Comparison of ENCODE assay signal across 16 mouse cellular contexts in genomic region chr11:60787595-60787994, GRCm38 (mm10). TPM values are rescaled to one million over a fixed set of nuclear protein-coding genes. Genes with fewer than 3 reads are reported as not detected.
DNase-seq lines count a peak whose midpoint lies in the region; ATAC-seq lines count a peak whose summit lies in the region.
"Had no signal": no experiment of that assay in that cellular context is flagged by ENCODE, and none has a peak within 500 bp of the region (broad histone marks: within the 10 kb centered on the region; RNA-seq: fewer than 3 reads in every experiment).

No protein-coding gene starts in this region.

- no peak overlapping the region for H3K27ac ChIP-seq in limb, embryonic 13.5 days
- H3K27ac ChIP-seq in limb, embryonic 10.5 days = no peak overlapping the region
- H3K27ac ChIP-seq: hindbrain, postnatal 0 days; kidney, postnatal 0 days; midbrain, embryonic 13.5 days had no signal

- no peak overlapping the region for H3K4me3 ChIP-seq in limb, embryonic 13.5 days
- H3K4me3 ChIP-seq in limb, embryonic 10.5 days = no peak overlapping the region
- H3K4me3 ChIP-seq: midbrain, embryonic 13.5 days had no signal

- H3K36me3 ChIP-seq in limb, embryonic 13.5 days = peaks cover 94% of the 10 kb centered on the region
- peaks cover 98% of the 10 kb centered on the region for H3K36me3 ChIP-seq in limb, embryonic 10.5 days

- 0 out of 2 replicates have a peak, but pooled peaks have one; percentile 40 for ATAC-seq in limb, embryonic 13.5 days (ENCODE audit: low FRiP score, low read depth)
- ATAC-seq: hindbrain, postnatal 0 days; midbrain, embryonic 13.5 days had no signal

- H3K9ac ChIP-seq in limb, embryonic 13.5 days = no peak overlapping the region
- H3K9ac ChIP-seq: lung, embryonic 14.5 days; midbrain, embryonic 13.5 days had no signal

- H3K27me3 ChIP-seq in limb, embryonic 13.5 days = no peaks in the 10 kb centered on the region
- no peaks in the 10 kb centered on the region for H3K27me3 ChIP-seq in limb, embryonic 10.5 days (ENCODE audit: low read depth, poor library complexity, severe bottlenecking)
- H3K27me3 ChIP-seq: midbrain, embryonic 13.5 days had no signal

- no peaks in the 10 kb centered on the region for H3K9me3 ChIP-seq in limb, embryonic 13.5 days
- no peaks in the 10 kb centered on the region for H3K9me3 ChIP-seq in limb, embryonic 10.5 days (replicated peaks)
- H3K9me3 ChIP-seq: midbrain, embryonic 13.5 days had no signal

- DNase-seq in embryo, embryonic 10 days (ENCODE audit: low spot score) = peak; percentile 17
- no peak for DNase-seq in embryo, embryonic 9.5 days (ENCODE audit: extremely low spot score)
- no peak for DNase-seq in limb, embryonic 10.5 days (ENCODE audit: low spot score)
- peak; percentile 67 for DNase-seq in heart, adult 8-10 months (ENCODE audit: low spot score)
- DNase-seq in retina, embryonic 14.5 days (ENCODE audit: low spot score) = peak; percentile 11
- DNase-seq in left cerebral cortex, postnatal 10 days (ENCODE audit: extremely low spot score in 1 of 2, low spot score in 2 of 2) = no peak
- DNase-seq in right cerebral cortex, postnatal 25 days = no peak
- DNase-seq: cerebellum, postnatal 10 days; left cerebral cortex, postnatal 4 days; lung, embryonic 14.5 days; right cerebral cortex, adult 18-20 months; thymus, postnatal 14 days had no signal

- H3K4me2 ChIP-seq in limb, embryonic 13.5 days (replicated peaks) = no peak overlapping the region
- H3K4me2 ChIP-seq: lung, embryonic 14.5 days; midbrain, embryonic 13.5 days had no signal

- peaks cover under 1% of the 10 kb centered on the region; the same call in 1 of the 2 replicates for H3K4me1 ChIP-seq in limb, embryonic 13.5 days
- no peaks in the 10 kb centered on the region for H3K4me1 ChIP-seq in limb, embryonic 10.5 days

- intact Hi-C loops in left cerebral cortex, postnatal 10 days (cut with DNase I) = no loop called here

- WGBS in limb, embryonic 13.5 days = 47% methylated on average over 1 of the region's 1 CpGs
- WGBS in limb, embryonic 10.5 days = 72% methylated on average over 1 of the region's 1 CpGs

RNA-seq across cellular contexts. Expression of gene Smcr8, which starts 10.3 kb away (rescaled TPM):
- polyA plus RNA-seq in limb, embryonic 13.5 days (2015; fragmentation: Nextera tagmentation; extraction: Ambion mirVana) = 5.4 and 7.0 TPM in 2 replicates
- 8.2 and 9.3 TPM in 2 replicates for polyA plus RNA-seq in limb, embryonic 10.5 days (2016; fragmentation: Nextera tagmentation; extraction: Ambion mirVana)
- 10 to 100 TPM; 14.0 to 18.0 (median 15.8) TPM for total RNA-seq in heart, adult 8-10 months (2022)
- 10 to 100 TPM; 24.6 to 26.0 TPM for total RNA-seq in left cerebral cortex, postnatal 10 days (2021)

RNA-seq across cellular contexts. Expression of gene Top3a, which starts 10.4 kb away (rescaled TPM):
- polyA plus RNA-seq in limb, embryonic 13.5 days (2015; fragmentation: Nextera tagmentation; extraction: Ambion mirVana) = 18.9 and 22.0 TPM in 2 replicates
- polyA plus RNA-seq in limb, embryonic 10.5 days (2016; fragmentation: Nextera tagmentation; extraction: Ambion mirVana) = 30.2 TPM in 2 replicates
- 1 to 10 TPM; 3.9 to 6.1 (median 4.8) TPM for total RNA-seq in heart, adult 8-10 months (2022)
- total RNA-seq in left cerebral cortex, postnatal 10 days (2021) = 1 to 10 TPM; 4.7 to 5.3 TPM

RNA-seq across cellular contexts. Expression of gene Shmt1, which starts 23.9 kb away (rescaled TPM):
- 47.9 and 52.2 TPM in 2 replicates for polyA plus RNA-seq in limb, embryonic 13.5 days (2015; fragmentation: Nextera tagmentation; extraction: Ambion mirVana)
- polyA plus RNA-seq in limb, embryonic 10.5 days (2016; fragmentation: Nextera tagmentation; extraction: Ambion mirVana) = 106 and 124 TPM in 2 replicates
- total RNA-seq in heart, adult 8-10 months (2022) = 10 to 100 TPM in 2 of 4 experiments, 1 to 10 TPM in 2; 6.4 to 16.4 (median 10.4) TPM
- 1 to 10 TPM; 3.3 to 4.2 TPM for total RNA-seq in left cerebral cortex, postnatal 10 days (2021)

RNA-seq across cellular contexts. Expression of gene Dhrs7b, which starts 42.8 kb away (rescaled TPM):
- polyA plus RNA-seq in limb, embryonic 13.5 days (2015; fragmentation: Nextera tagmentation; extraction: Ambion mirVana) = 34.8 and 36.7 TPM in 2 replicates
- polyA plus RNA-seq in limb, embryonic 10.5 days (2016; fragmentation: Nextera tagmentation; extraction: Ambion mirVana) = 26.5 and 29.6 TPM in 2 replicates
- total RNA-seq in heart, adult 8-10 months (2022) = 10 to 100 TPM; 19.9 to 23.9 (median 21.3) TPM
- 10 to 100 TPM; 29.1 to 29.7 TPM for total RNA-seq in left cerebral cortex, postnatal 10 days (2021)

RNA-seq across cellular contexts. Expression of gene Mief2, which starts 59.4 kb away (rescaled TPM):
- 17.9 and 19.7 TPM in 2 replicates for polyA plus RNA-seq in limb, embryonic 13.5 days (2015; fragmentation: Nextera tagmentation; extraction: Ambion mirVana)
- 15.2 and 18.2 TPM in 2 replicates for polyA plus RNA-seq in limb, embryonic 10.5 days (2016; fragmentation: Nextera tagmentation; extraction: Ambion mirVana)
- 10 to 100 TPM; 37.3 to 51.5 (median 39.8) TPM for total RNA-seq in heart, adult 8-10 months (2022)
- total RNA-seq in left cerebral cortex, postnatal 10 days (2021) = 10 to 100 TPM; 25.9 to 26.2 TPM

Comparison
In these comparisons a context has a peak if more than half of its experiments do, and no peak if none do; other contexts are left out.
1. DNase-seq: peak in embryo, embryonic 10 days (single experiment), heart, adult 8-10 months (single experiment) and retina, embryonic 14.5 days (single experiment); none in embryo, embryonic 9.5 days (single experiment), limb, embryonic 10.5 days (single experiment), left cerebral cortex, postnatal 10 days (0 of 2) and right cerebral cortex, postnatal 25 days (single experiment).